Mouse (Mus musculus) lung, adult 2 months (tissue): ENCODE data around the gene Zzz3.

Experiments used
- CTCF ChIP-seq: fragments of 200-500 bp; IDR thresholded peaks from 2 replicates; pipeline ENCODE4 v1.5.1; 2011; ENCODE audit warnings: mild to moderate bottlenecking, low read length, control low read depth; ENCODE audit not compliant: insufficient read depth
- POLR2A ChIP-seq: fragments of 200-500 bp; IDR thresholded peaks from 2 replicates; pipeline ENCODE4 v1.6.1; 2011; ENCODE audit warnings: low read depth, mild to moderate bottlenecking, control low read depth, low read length, borderline replicate concordance; ENCODE audit errors: extremely low read depth

DNA sequence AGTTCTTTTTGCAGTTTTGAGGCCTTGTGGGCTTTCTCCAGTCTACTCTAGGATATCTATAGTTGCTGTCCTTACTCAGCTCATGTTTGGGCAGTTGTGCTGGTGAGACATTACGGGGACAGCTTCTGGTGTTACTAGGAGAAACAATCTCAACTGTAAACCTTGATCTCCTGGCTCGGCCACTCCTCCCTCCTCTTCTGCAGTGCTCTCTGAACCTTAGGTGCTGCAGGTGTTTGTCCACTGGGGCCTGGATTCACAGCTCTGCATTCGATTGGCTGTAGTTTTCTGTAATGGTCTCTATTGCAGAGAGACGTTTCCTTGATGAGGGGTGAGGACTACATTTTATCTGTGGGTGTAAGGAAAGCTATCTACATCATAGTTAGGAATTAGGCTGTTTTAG, 43.0 kb upstream of the Zzz3 start:
- TF ChIP-seq CTCF (no peak), POLR2A (no peak)
